Mouse (Mus musculus) spleen, adult 18-20 months (tissue): ENCODE data around the gene Fasl.

Experiments
- DNase-seq, 2 experiments: peaks; one replicate each; pipeline ENCODE4 v3.0.0; 2022; ENCODE audit warnings: mixed read lengths in 2 of 2

Fasl gene

GRCm38 (mm10) chr1:161751311-161751710, 37.0 kb downstream of the Fasl start:
- no peak for DNase-seq

DNA sequence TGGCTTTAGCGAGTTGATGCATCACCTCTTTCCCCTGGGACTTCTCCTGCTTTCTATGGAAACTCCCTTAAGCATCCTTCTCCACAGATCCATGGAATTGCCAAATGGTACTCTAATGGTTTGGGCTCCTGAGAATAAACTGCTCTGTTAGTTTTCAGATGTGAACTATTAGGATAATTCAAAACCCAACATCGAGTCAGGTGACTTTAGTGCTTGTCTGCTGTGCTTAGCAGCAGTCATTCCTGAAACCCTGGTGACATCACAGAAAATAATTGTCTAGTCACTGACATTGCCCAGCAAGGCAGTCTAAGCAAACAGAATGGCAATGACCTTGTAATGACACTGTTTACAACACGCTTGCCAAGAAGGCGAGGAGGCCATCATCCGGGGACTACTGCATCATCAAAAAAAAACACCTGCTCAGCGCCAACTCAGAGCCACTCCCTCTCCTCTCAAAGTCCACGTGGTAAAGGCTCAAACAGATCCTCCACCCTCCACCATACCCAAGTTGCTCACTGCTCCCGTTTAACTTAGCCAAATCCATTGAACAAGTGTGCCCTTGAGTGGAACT, 37.7 kb downstream of the Fasl start:
- no peak for DNase-seq

- no peak for DNase-seq
Observed at GRCm38 (mm10) chr1:161748685-161749084, 39.6 kb downstream of the Fasl start.

- DNase-seq: peak; percentile 47 to 79
Observed at GRCm38 (mm10) chr1:161748138-161748537, 40.2 kb downstream of the Fasl start.

- DNase-seq: no peak
Observed at GRCm38 (mm10) chr1:161746542-161747302, 41.6 kb downstream of the Fasl start.

GRCm38 (mm10) chr1:161744855-161745254, 43.4 kb downstream of the Fasl start:
- DNase-seq: no peak

GRCm38 (mm10) chr1:161744209-161744608, 44.1 kb downstream of the Fasl start:
- no peak for DNase-seq

- DNase-seq: no peak
Observed at GRCm38 (mm10) chr1:161742481-161743267, 45.6 kb downstream of the Fasl start.

GRCm38 (mm10) chr1:161736848-161737247, 51.4 kb downstream of the Fasl start:
- no peak for DNase-seq

DNA sequence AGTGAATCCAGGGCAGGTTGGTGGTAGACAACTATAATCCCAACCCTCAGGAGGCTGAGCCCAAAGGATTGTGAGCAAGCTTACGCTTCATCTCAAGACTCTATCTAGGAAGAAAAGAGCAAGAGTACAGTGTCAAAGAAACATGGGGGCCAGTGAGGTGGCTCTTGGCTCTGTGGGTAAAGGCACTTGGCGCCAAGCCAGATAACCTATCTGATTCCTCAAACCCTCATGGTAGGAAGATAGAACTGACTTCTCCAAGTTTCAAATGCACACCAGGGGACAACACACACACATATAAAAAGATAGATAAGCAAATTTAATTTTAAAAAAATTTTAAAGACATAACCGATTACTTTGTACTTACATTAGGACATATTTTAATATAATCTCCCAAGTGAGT, 52.0 kb downstream of the Fasl start:
- no peak for DNase-seq

DNA sequence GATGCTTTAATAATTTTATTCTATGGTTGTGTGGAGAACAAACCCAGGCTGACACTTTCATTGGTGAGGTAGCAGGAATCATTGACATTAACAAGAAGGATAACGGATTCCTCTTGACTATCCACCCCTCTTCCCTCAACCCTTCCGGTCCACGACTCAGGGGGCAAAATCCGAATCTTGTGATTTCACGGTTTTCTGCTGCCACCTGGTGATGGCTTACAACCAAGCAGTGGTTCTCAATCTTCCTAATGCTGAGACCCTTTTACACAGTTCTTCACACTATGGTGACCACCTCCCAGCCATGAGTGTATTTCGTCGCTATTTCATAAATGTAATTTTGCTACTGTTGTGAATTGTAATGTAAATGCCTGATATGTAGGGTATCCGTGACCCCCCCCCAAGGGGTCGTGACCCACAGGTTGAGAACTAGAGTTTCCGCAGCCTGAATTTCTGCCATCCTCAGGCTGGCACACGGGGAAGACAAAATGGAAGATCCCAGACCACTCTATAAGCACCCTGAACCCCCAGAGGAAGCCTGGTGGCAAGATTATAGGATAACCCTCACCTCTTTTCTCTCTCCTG, 52.7 kb downstream of the Fasl start:
- DNase-seq: peak in 1 of 2 experiments; percentile 49

- DNase-seq: peak in 1 of 2 experiments; percentile 24
Observed at GRCm38 (mm10) chr1:161734741-161735211, 53.5 kb downstream of the Fasl start.

DNA sequence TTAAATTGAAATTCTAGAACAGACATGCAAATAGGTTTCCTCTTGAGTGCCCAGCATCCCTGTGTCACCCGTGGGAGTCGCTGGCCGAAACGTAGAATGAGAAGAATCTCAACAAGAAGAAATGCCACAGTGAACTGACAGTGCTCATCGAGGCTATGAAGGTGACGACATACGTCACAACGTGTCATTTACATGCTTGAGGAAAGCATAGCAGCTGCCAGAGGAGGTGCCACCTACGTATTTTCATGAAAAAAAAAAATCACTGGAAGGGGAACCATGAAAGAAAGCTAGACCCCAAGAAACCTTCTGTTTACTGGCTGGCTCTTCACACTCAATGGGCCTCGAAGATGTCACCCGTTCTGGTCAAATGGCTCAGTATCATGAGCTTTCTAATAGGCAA, 54.0 kb downstream of the Fasl start:
- no peak for DNase-seq
